Mouse (Mus musculus): ENCODE measurements around the gene Kcnn4. TPM values are rescaled to one million over a fixed set of nuclear protein-coding genes. Genes with fewer than 3 reads are reported as not detected.

Gene Kcnn4
- 107 TPM for polyA plus RNA-seq (2017; shearing (Covaris generic))

GRCm38 (mm10) chr7:24369731-24370541 is at the start of gene Kcnn4:
Kcnn4 (plus strand) TSS chr7:24370263.

GRCm38 (mm10) chr7:24333304-24333986 is 36.6 kb upstream of the Kcnn4 start, which contains the start of gene Tescl:
Tescl (minus strand) TSS chr7:24333936.

GRCm38 (mm10) chr7:24348896-24349295 is 21.2 kb upstream of the Kcnn4 start, which contains the start of gene Lypd5:
Lypd5 (plus strand) TSS chr7:24349196.

GRCm38 (mm10) chr7:24399256-24400081 is 29.4 kb downstream of the Kcnn4 start, which contains the start of gene Smg9:
Smg9 (plus strand) TSS chr7:24399619.

Other genes with a start within 250 kb of the Kcnn4 start
- gene Zfp235, start 236.1 kb upstream of the Kcnn4 start, polyA plus RNA-seq (2017; shearing (Covaris generic)), result 21.9 TPM
- gene Zfp114, start 195.2 kb upstream of the Kcnn4 start, polyA plus RNA-seq (2017; shearing (Covaris generic)), result 1.2 TPM
- 0.76 TPM for gene Zfp111, start 158.8 kb upstream of the Kcnn4 start, polyA plus RNA-seq (2017; shearing (Covaris generic))
- gene Zfp109, start 132.7 kb upstream of the Kcnn4 start, polyA plus RNA-seq (2017; shearing (Covaris generic)), result 6.1 TPM
- gene Zfp108, start 115.5 kb upstream of the Kcnn4 start, polyA plus RNA-seq (2017; shearing (Covaris generic)), result 0.91 TPM
- gene Zfp93, start 99.8 kb upstream of the Kcnn4 start, polyA plus RNA-seq (2017; shearing (Covaris generic)), result 3.7 TPM
- 30.7 TPM for gene Zfp61, start 69.0 kb upstream of the Kcnn4 start, polyA plus RNA-seq (2017; shearing (Covaris generic))
- 14.1 TPM for gene Zfp94, start 53.6 kb upstream of the Kcnn4 start, polyA plus RNA-seq (2017; shearing (Covaris generic))
- not detected for gene Tescl, start 36.3 kb upstream of the Kcnn4 start, polyA plus RNA-seq (2017; shearing (Covaris generic))
- not detected for gene Lypd5, start 21.1 kb upstream of the Kcnn4 start, polyA plus RNA-seq (2017; shearing (Covaris generic))
- 74.8 TPM for gene Smg9, start 29.4 kb downstream of the Kcnn4 start, polyA plus RNA-seq (2017; shearing (Covaris generic))
- 0.55 TPM for gene Irgc1, start 82.0 kb downstream of the Kcnn4 start, polyA plus RNA-seq (2017; shearing (Covaris generic))
- 1.9 TPM for gene Plaur, start 92.2 kb downstream of the Kcnn4 start, polyA plus RNA-seq (2017; shearing (Covaris generic))
- not detected for gene Cadm4, start 111.8 kb downstream of the Kcnn4 start, polyA plus RNA-seq (2017; shearing (Covaris generic))
- 0.63 TPM for gene Zfp428, start 136.7 kb downstream of the Kcnn4 start, polyA plus RNA-seq (2017; shearing (Covaris generic))
- not detected for gene AC161166.1, start 142.2 kb downstream of the Kcnn4 start, polyA plus RNA-seq (2017; shearing (Covaris generic))
- 0.67 TPM for gene Irgq, start 160.4 kb downstream of the Kcnn4 start, polyA plus RNA-seq (2017; shearing (Covaris generic))
- not detected for gene Pinlyp, start 175.9 kb downstream of the Kcnn4 start, polyA plus RNA-seq (2017; shearing (Covaris generic))
- gene Xrcc1, start 176.0 kb downstream of the Kcnn4 start, polyA plus RNA-seq (2017; shearing (Covaris generic)), result 71.9 TPM
- 13.7 TPM for gene Ethe1, start 217.3 kb downstream of the Kcnn4 start, polyA plus RNA-seq (2017; shearing (Covaris generic))
- not detected for gene Zfp575, start 217.4 kb downstream of the Kcnn4 start, polyA plus RNA-seq (2017; shearing (Covaris generic))
- 1.1 TPM for gene Phldb3, start 240.5 kb downstream of the Kcnn4 start, polyA plus RNA-seq (2017; shearing (Covaris generic))

All from CD4-positive, CD25-positive, alpha-beta regulatory T cell, adult 9 weeks (primary cell).